Mouse (Mus musculus) megakaryocyte, embryonic 14.5 days (primary cell): ENCODE measurements around the gene Nolc1.

Experiments used
- FLI1 ChIP-seq: IDR thresholded peaks from 2 replicates; pipeline ENCODE4 v1.6.1; 2012; ENCODE audit warnings: low read length, inconsistent platforms, mixed read lengths
- GATA1 ChIP-seq: IDR thresholded peaks from 3 replicates; pipeline ENCODE4 v1.6.1; 2012; ENCODE audit warnings: mixed read lengths, low read length, inconsistent platforms, borderline replicate concordance

DNA sequence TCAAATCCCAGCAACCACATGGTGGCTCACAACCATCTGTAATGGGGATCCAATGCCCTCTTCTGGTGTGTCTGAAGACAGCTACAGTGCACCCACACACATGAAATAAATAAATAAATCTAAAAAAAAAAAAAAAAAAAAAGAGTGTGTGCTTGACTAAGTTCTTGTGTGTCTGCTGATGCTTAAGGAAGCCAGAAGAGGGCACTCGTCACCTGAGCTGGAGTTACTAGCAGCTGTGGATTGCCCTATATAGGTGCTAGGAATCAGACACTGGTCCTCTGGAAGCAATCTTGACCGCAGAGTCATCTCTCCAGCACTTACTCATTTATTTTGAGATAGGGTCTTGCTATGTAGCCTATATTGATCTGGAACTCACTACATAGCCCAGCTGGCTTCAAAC lies 18.5 kb downstream of the Nolc1 start:
- TF ChIP-seq GATA1: no peak
- TF ChIP-seq FLI1: no peak
